Mouse (Mus musculus) common myeloid progenitor, adult 5-6 weeks (primary cell): ENCODE results near the gene Angptl2. TPM values are rescaled to one million over a fixed set of nuclear protein-coding genes. Genes with fewer than 3 reads are reported as not detected.

Experiments
- ATAC-seq: replicated peaks from 2 replicates; pipeline ENCODE4 v1.8.0; 2016; ENCODE audit warnings: low read depth, mild to moderate bottlenecking, moderate TSS enrichment, inconsistent platforms; ENCODE audit not compliant: poor library complexity, severe bottlenecking
- total RNA-seq: library from RNA; stranded (forward); fragments of 200-1000, 187-1606 nt; gene quantifications from 2 replicates; pipeline ENCODE4 v1.2.3, GENCODE M21; 2017

Gene Angptl2
- total RNA-seq, 1 experiment from 2014 or later, result 3.2 TPM

GRCm38 (mm10) chr2:33265793-33266192 lies 49.9 kb downstream of the Angptl2 start:
- ATAC-seq, result no peak

GRCm38 (mm10) chr2:33267075-33267474 lies 51.2 kb downstream of the Angptl2 start:
- no peak for ATAC-seq

GRCm38 (mm10) chr2:33268384-33269131 lies 52.7 kb downstream of the Angptl2 start:
- no peak for ATAC-seq

GRCm38 (mm10) chr2:33269132-33269493 lies 53.2 kb downstream of the Angptl2 start:
- no peak for ATAC-seq

GRCm38 (mm10) chr2:33270569-33270968 lies 54.7 kb downstream of the Angptl2 start:
- ATAC-seq, result no peak

- ATAC-seq, result no peak
Observed at GRCm38 (mm10) chr2:33271511-33271910, 55.6 kb downstream of the Angptl2 start.

- no peak for ATAC-seq
Observed at GRCm38 (mm10) chr2:33272665-33273439, 57.0 kb downstream of the Angptl2 start.

GRCm38 (mm10) chr2:33274719-33275490 lies 59.0 kb downstream of the Angptl2 start:
- no peak for ATAC-seq

GRCm38 (mm10) chr2:33279758-33280157 lies 63.9 kb downstream of the Angptl2 start:
- ATAC-seq, result no peak

- ATAC-seq, result no peak
Observed at GRCm38 (mm10) chr2:33280525-33280924, 64.7 kb downstream of the Angptl2 start.

- ATAC-seq, result no peak
Observed at GRCm38 (mm10) chr2:33281807-33282206, 65.9 kb downstream of the Angptl2 start.

GRCm38 (mm10) chr2:33282877-33283276 lies 67.0 kb downstream of the Angptl2 start:
- no peak for ATAC-seq

- no peak for ATAC-seq
Observed at GRCm38 (mm10) chr2:33283674-33284073, 67.8 kb downstream of the Angptl2 start.

- ATAC-seq, result no peak
Observed at GRCm38 (mm10) chr2:33288837-33289236, 73.0 kb downstream of the Angptl2 start.

- no peak for ATAC-seq
Observed at GRCm38 (mm10) chr2:33290491-33290890, 74.6 kb downstream of the Angptl2 start.

GRCm38 (mm10) chr2:33292057-33292456 lies 76.2 kb downstream of the Angptl2 start:
- peak; percentile 83 for ATAC-seq

- ATAC-seq, result peak; percentile 38
Observed at GRCm38 (mm10) chr2:33295115-33295514, 79.2 kb downstream of the Angptl2 start.
